Mouse (Mus musculus): ENCODE data around the gene Lgals9.

Lgals9 gene

DNA sequence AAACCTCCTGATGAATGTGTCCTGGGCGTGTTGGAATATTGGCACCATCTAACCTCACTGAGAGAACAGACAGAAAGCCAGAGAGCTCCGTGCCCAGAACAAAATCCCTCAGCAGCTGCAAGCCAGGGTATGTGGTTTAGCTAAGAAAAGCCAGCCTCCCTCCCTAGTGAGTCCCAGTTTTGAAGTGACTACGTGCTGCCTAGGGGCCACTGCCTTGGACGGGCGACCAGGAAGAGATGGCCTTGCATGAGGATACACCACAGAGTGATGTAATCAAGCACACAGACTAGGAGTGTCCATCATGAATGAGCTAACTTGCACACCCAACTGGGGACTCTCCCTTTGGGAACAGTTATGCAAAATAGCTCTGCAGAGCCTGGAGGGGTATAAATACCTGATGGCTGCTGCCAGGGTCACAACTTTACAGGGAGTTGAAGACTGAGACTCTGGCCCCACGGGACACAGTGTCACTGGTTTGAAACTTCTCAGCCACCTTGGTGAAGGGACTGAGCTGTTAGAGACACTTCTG, 64.3 kb downstream of the Lgals9 start, which contains the start of gene Nos2:
Gene Nos2, plus strand, starts transcription at position 377 of the 529 bp plus-strand sequence.
- DNase-seq (ENCODE audit: low spot score): no peak

GRCm38 (mm10) chr11:78919745-78920144, 65.0 kb downstream of the Lgals9 start:
- no peak for DNase-seq (ENCODE audit: low spot score)

- DNase-seq (ENCODE audit: low spot score): no peak
Measured at GRCm38 (mm10) chr11:78916410-78916809, 68.3 kb downstream of the Lgals9 start.

DNA sequence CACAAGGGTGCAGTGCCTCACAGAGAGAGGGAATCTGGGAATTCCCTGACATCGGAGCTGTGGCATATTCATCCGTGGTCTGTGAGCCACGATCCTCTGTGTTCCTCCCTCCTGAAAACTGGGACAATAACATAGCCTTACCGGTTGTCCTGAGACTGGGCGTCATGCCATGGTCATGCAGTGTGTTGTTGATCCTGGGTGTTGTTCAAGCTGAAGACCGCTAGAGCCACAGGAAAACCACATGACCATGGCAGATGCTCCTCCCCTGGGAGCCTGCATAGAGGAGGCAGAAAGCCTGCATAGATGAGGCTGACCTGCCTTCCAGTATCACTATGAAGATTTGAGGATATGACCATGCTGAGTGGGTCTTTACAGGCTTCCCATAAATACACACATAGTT, 69.3 kb downstream of the Lgals9 start:
- DNase-seq (ENCODE audit: low spot score): no peak
